Mouse (Mus musculus): ENCODE results near the gene Fam171a1.

DNA sequence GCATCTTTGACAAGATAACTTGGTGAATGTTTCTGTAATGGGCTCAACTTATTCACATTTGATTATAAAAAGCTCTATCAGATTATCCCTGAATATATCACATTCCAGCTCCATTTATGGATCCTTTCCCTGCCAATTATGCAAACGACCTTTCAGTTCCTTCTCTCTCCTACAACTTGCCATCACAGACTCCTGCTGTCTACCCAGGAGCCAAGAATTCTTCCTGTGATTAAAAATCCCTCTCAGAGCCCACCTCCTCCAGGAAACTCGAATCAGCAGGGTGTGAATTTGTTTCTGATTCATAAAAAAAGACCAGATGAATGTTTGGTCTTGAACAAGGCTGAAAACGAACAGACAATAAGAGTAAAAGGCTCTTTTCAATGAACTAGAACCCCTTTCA is 153.9 kb downstream of the Fam171a1 start:
- TF ChIP-seq CTCF (IDR thresholded peaks at IDR 0.05; ENCODE audit: borderline replicate concordance, insufficient read depth, low read depth, low read length) (no peak), POLR2A (IDR thresholded peaks at IDR 0.05; ENCODE audit: borderline replicate concordance, insufficient read depth, low read length) (no peak)

All from cerebellum, adult 2 months (tissue).